Mouse (Mus musculus): ENCODE results near the gene Smox.
A peak's percentile ranks its signal among the peaks of the same experiment; 100 is the strongest.
"Not testable (repeated sequence)": the region's sequence is repeated elsewhere in the genome, so short reads cannot be mapped to it uniquely, and the experiment has no call there.

Smox gene

DNA sequence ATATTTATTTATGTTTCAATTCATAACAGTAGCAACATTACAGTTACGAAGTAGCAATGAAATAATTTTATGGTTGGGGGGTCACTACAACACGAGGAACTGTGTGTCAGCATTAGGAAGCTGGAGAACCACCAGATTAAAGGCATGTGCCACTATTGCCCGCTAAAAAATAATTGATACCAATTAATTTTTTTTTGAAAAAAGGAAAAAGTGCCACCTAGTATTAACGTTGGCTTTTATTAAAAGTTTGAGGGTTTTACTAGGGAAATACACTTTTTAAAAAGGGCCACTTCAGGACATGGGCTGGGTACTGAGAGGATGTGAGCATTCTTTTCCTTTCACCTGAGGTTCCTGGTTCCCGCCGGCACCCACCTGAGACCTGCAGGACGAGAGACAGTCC lies at the start of gene Smox:
Smox (plus strand) TSS at position 301 of the 400 bp plus-strand sequence.
- DNase-seq (ENCODE audit: low read depth, low spot score) = no peak

DNA sequence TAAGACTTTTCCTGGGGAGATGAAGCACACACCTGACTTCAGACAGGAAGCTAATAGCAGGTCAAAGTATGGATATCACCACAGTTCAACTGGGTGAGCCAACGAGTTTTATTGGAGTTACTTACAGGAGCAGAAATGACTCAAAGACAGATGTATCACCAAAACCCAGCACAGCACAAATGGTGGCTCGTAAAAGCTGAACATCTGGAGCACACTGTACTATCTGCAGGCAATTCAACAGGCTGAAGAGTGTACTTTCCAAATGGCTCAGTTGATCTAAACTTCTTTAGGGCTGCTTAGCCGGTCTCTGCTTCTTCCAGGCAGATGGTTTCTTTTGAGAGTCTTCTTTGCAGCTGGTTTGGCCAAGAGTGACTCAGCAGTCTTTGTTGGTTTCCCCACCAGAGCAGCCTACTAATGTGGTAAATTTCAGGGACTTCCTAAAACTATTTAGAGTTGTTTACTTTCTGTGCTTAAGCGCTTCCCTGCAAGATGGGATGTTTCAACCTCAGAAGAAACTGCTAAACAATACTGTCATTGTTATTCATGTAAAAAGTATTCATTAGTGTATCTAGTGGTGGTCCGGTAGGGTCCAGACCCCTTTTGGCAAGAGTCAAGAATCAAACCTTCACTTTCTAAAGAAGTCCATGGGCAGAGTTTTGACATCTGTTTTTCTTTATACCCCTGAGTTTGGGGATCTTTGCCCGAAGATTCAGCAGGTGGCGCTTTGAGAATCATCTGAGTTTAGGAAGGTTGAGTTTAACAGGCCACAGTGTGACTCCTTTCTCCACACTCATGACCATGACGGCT lies 48.0 kb upstream of the Smox start:
- DNase-seq (ENCODE audit: low read depth, low spot score) = peak; percentile 43

DNA sequence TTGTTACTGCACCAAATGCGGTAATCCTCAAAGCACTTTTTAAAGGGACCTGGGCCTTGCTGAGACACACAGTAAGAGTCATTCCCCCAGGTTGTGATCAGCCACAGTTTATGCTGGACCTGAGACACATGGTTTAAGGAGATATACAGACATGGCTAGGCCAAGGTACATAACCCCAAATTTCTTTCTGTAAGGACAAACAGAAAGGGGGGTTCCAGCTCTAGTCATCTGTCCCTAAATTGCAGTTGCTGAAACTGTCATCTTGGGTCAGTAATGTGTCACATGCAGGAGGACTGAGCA lies 47.5 kb upstream of the Smox start:
- DNase-seq (ENCODE audit: low read depth, low spot score) = no peak

DNA sequence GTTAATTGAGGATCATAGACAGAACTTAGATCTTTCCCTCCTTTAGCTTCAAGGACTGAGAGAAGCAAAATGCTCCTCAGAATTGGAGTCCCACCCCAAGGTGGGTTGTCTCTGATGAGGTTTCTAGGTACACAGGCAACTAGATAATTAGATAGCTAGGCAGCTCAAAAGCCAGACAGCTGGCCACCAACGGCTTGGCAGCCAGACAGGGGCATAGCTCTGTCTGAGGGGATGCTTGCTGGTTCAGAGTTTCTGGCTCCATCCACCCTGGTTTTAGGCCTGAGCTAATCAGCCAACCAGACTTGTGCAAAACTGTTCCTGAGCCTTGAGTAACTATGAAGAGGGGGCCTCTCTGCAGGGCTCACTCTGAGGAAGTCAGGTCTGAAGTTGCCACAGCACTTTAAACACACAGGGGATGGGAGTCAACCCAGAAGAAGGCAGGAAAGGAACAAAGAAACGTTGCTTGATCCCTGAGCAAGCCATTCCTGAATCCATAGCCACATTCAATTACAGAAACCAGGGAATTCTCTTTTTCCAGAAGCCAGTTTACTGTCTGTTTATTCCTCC lies 44.8 kb upstream of the Smox start:
- DNase-seq (ENCODE audit: low read depth, low spot score) = no peak

DNA sequence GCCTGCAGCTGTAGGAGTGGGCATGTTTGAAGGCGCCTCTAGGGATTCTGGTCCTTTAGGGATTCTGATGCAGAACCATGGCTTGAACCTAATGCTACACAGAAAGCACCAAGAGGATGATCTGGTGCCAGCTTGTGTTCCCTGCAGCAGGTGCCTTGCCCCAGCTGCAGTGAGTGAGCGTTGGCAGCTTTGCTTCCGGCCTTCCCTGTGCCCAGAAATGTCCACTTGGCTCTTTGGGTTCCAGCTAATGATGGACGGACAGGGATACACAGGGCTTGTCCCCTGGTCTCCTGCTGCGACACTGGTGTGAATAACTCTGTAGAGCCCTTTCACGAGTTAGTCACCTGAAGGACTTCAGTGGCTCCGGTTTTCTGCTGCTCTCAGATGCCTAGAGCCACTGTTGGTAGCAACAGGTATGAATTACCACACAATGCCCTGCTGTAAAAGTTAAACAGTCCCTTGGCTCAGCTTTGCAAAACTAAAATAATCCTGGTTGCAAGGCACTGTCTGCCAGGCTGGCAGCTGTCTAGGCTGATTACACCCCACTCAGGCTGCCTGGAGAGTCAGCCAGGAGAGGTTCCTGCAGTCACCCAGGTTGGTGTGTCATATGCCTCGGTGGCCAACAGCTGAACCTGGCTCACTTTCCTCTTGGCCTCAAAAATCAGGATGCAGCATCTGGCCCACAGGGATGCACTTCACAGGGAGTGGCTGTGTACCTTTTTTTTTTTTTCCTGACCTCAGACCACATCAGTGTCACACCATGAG lies 43.5 kb upstream of the Smox start:
- no peak for DNase-seq (ENCODE audit: low read depth, low spot score)

GRCm38 (mm10) chr2:131448353-131448752 lies 42.9 kb upstream of the Smox start:
- DNase-seq (ENCODE audit: low read depth, low spot score) = no peak

GRCm38 (mm10) chr2:131449720-131450119 lies 41.6 kb upstream of the Smox start:
- DNase-seq (ENCODE audit: low read depth, low spot score) = no peak

GRCm38 (mm10) chr2:131450491-131450890 lies 40.8 kb upstream of the Smox start:
- DNase-seq (ENCODE audit: low read depth, low spot score) = no peak

DNA sequence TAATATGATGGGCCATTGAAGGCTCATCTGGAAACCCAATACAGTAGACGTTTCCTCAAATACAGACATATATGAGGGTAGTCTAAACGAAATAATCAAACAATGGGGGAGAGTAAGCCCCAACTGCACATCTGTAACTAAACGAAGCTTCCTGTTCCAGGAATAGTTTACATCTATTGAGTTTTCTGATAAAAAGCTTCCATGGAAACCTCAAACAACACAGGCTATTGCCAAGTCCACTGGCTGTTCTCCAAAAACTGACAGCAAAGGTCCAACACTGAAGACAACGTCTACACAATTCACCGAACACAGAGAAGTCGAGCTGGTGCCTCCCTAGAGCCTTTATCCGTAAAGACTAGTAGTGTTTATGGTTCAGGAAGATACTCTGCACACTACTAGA lies 33.6 kb upstream of the Smox start:
- DNase-seq (ENCODE audit: low read depth, low spot score) = no peak

DNA sequence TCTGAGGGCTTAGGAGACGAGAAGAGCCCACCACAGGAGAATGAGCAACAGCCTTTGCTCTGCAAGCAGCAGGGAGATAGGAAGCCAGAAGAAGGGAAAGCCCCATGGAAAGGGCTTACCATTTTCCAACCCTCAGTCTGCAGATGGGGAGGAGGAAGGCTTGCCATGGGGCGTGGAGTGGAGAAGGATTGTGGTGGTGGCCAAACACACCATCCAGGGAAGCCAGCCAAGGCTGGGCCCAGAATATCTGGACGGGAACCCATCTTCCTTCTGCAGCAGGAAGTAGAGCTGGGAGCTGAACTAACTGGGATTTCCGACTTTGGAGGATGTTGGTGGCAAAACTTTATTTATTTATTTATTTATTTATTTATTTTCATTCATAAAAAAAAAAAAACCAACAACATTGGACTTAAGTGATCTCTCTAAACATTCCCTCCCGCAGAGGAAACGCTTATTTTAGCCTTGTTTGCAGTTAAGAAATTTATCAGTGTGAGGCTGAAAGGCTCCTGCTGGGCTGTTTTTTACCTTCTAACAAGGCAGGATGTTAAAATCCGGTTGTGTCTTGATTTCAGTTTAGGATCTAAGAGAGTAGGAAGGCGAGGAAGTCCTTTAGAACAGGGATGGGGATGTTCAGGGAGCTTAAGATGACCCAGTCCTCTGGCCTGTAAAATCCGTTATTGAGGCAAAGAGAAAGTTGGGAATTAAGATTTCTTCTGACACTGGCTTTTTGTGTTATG lies 30.2 kb upstream of the Smox start:
- DNase-seq (ENCODE audit: low read depth, low spot score) = no peak

GRCm38 (mm10) chr2:131462991-131463390 lies 28.3 kb upstream of the Smox start:
- DNase-seq (ENCODE audit: low read depth, low spot score) = no peak

DNA sequence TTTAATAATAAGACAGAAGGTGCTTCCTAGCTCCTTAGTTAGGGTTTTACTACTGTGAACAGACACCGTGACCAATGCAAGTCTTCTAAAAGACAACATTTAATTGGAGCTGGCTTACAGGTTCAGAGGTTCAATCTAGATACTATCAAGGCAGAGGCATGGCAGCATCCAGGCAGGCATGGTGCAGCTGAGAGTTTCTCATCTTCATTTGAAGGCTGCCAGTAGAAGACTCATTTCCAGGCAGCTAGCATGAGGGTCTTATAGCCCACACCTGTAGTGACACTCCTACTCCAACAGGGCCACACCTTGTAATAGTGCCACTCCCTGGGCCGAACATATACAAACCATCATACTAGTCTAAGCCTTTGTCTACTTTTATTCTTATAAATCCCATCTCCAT lies 27.1 kb upstream of the Smox start:
- DNase-seq (ENCODE audit: low read depth, low spot score) = no peak

GRCm38 (mm10) chr2:131466732-131467131 lies 24.6 kb upstream of the Smox start:
- DNase-seq (ENCODE audit: low read depth, low spot score) = no peak

DNA sequence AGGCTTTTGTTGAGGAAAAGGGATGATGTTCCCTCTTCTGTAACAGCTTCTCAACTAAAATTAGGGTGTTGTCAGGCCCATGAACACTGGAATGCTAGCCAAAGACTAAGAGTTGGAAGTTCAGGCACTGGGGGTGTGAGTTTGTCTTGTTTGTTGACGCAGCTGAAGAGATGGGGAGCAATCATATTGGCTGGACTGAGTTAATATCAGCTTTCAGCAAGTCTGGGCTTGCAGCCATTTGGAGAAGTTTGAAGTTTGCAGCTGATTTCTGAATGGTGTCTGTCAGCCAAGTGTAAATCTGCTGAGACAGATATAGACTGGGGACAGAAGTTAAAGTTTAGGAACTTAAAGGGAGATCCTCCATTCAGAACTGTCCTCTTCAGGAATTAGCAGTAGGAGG lies 21.4 kb upstream of the Smox start:
- DNase-seq (ENCODE audit: low read depth, low spot score) = no peak

DNA sequence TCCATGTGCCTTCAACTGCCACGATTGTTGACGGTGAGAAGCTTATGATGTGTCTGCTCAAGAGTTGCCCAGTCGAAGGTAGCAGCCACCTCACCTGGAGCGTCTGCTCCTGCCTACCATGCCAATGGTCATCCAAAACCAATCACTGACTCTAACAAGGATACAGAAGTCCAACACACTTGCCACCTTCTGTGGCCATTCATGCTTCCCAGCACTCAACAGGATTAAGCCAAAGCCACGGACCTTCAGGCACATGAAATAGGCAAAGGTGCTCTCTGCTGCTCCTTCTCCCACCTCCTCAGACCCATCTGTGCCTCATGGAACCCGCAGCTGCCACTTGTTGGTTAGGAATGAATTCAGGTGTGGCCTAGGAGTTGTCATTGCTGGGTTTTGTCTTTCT lies 17.5 kb upstream of the Smox start:
- DNase-seq (ENCODE audit: low read depth, low spot score) = no peak

DNA sequence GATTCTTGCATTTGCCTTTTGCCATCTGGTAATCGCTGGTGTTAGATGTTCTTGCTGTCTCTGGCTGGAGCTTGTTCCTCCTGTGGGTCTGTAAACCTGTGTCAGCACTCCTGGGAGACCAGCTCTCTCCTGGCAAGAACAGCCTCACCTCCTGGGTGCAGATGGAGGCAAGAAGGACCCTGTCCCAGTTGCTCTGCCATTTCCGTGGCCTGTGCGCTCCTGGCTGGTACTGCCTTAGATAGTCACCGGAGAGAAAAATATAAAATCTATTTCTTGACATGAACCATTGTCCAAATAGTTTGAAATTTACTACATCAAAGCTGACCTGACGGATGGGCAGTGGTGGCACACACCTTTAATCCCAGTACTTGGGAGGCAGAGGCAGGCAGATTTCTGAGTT lies 14.2 kb upstream of the Smox start:
- not testable (repeated sequence) for DNase-seq (ENCODE audit: low read depth, low spot score)

GRCm38 (mm10) chr2:131477917-131478316 lies 13.4 kb upstream of the Smox start:
- DNase-seq (ENCODE audit: low read depth, low spot score) = no peak

- no peak for DNase-seq (ENCODE audit: low read depth, low spot score)
Measured at GRCm38 (mm10) chr2:131478349-131478748, 12.9 kb upstream of the Smox start.

DNA sequence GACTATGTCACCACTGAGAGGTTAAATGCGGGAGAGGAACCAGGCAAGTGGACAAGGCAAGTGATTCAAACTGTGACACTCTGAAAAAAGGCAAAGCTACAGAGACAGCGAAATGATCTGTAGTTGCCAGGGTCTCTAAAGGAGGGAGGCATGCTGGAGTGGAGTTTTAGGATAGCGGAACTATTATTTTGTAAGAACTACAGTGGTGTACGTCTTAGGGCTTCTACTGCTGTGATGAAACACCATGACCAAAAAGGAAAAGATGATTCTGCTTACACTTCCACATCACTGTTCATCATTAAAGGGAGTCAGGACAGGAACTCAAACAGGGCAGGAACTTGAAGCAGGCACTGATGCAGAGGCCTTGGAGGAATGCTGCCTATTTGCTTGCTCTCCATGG lies 12.4 kb upstream of the Smox start:
- DNase-seq (ENCODE audit: low read depth, low spot score) = no peak

DNA sequence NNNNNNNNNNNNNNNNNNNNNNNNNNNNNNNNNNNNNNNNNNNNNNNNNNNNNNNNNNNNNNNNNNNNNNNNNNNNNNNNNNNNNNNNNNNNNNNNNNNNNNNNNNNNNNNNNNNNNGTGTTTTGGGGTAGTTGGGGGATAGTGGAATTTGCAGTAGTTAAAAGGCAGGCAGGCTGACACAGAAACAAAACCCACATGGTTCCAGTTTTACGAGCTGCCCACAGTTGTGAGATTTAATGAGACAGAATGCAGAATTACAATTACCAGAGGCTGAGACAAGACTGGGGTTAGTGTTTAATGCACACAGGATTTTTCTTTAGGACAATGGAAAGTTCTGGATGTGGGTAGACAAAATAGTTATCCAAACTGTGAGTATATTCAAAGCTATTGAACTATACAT lies 9.6 kb upstream of the Smox start:
- no peak for DNase-seq (ENCODE audit: low read depth, low spot score)

DNA sequence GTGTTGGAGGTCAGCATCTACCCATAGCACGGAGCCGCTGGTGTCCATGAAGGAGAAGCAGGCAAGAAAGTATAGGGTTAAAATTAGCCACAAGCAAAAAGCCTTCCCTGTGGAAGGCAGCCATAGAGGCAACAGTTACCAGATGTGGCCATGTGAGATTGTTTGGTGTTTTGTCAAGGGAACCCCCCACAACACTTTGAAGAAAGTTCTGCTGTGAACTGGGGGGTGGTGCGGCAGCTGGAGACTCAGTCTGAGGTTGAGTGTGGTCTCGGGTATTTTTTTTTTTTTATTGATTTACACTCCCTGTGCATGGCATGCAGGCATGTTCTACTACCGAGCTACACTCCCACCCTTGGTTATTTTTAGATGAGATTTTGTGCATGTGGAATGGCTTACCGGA lies 8.8 kb upstream of the Smox start:
- DNase-seq (ENCODE audit: low read depth, low spot score) = no peak

DNA sequence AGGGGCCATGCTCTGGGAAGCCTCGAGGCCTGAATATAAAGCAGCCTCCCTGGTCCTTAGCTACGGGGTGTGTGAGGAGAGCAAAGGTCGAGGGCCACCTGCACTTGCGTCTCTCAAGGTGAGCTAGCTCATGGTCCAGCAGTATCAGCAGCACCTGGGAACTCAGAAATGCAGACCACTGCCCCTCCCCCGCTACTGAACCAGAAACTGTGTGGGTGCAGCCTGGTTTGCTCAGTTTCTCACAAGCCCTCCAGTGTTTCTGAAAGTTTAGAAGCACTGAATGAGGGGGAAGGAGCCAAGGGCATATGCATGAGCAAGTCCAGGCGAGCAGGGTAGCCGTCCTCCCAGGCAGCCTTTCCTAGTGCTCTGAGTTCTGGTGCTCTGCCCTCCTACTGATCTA lies 7.7 kb upstream of the Smox start:
- no peak for DNase-seq (ENCODE audit: low read depth, low spot score)

Data from CD4-positive, CD25-positive, alpha-beta regulatory T cell, adult 2 months (primary cell).